Mouse (Mus musculus): Measurements from ENCODE around the gene Mrpl2. TPM values are rescaled to one million over a fixed set of nuclear protein-coding genes. Genes with fewer than 3 reads are reported as not detected.

Gene Mrpl2
- polyA plus RNA-seq, 1 experiment from 2014 or later = 117 TPM

- no peak for DNase-seq (ENCODE audit: low spot score)
- Histone ChIP-seq H3K4me1 (replicated peaks; ENCODE audit: control insufficient read depth, insufficient read depth, low read length) (peaks cover 15% of the 10 kb centered on the region), H3K36me3 (ENCODE audit: control insufficient read depth, insufficient read depth, low read length) (no peaks in the 10 kb centered on the region), H3K4me2 (ENCODE audit: low read depth, low read length, severe bottlenecking) (0 out of 2 replicates have a peak overlapping the region, but pooled peaks have one; percentile 15), H3K9ac (ENCODE audit: low read length) (peak overlapping the region; percentile 8; the same call in 1 of the 2 replicates), H3K27me3 (ENCODE audit: control insufficient read depth, insufficient read depth, low read length) (no peaks in the 10 kb centered on the region), H3K9me3 (ENCODE audit: control insufficient read depth, low read length) (no peaks in the 10 kb centered on the region), H3K27ac (ENCODE audit: low read depth, low read length) (0 out of 2 replicates have a peak overlapping the region, but pooled peaks have one; percentile 25), H3K4me3 (ENCODE audit: low read depth, low read length) (no peak overlapping the region)
- 62% methylated on average over 15 of the region's 15 CpGs for WGBS
- no peak for ATAC-seq (replicated peaks; ENCODE audit: low FRiP score)
Measured at GRCm38 (mm10) chr17:46609721-46610514, 36.1 kb upstream of the Mrpl2 start.

DNA sequence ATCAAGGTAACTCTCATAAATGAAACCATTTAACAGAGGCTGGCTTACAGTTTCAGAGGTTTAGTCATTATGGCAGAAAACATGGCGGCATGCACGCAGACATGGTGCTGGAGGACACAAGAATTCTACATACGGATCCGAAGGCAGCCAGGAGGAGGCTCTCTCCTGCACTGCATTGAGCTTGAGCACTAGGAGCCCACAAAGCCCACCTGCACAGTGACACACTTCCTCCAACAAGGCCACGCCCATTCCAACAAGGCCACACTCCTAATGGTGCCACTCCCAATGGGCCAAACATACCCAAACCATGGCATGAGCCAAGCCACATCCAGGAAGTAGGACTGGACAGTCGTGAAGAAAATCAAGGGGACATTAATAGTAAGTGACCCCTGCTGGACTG lies 34.7 kb upstream of the Mrpl2 start:
- Histone ChIP-seq H3K9me3 (ENCODE audit: control insufficient read depth, low read length) (no peaks in the 10 kb centered on the region), H3K27ac (ENCODE audit: low read depth, low read length) (no peak overlapping the region), H3K4me2 (ENCODE audit: low read depth, low read length, severe bottlenecking) (no peak overlapping the region), H3K36me3 (ENCODE audit: control insufficient read depth, insufficient read depth, low read length) (no peaks in the 10 kb centered on the region), H3K9ac (ENCODE audit: low read length) (no peak overlapping the region), H3K4me1 (replicated peaks; ENCODE audit: control insufficient read depth, insufficient read depth, low read length) (peaks cover 14% of the 10 kb centered on the region), H3K4me3 (ENCODE audit: low read depth, low read length) (no peak overlapping the region), H3K27me3 (ENCODE audit: control insufficient read depth, insufficient read depth, low read length) (no peaks in the 10 kb centered on the region)
- 93% methylated on average over 6 of the region's 6 CpGs for WGBS
- DNase-seq (ENCODE audit: low spot score) (no peak), ATAC-seq (replicated peaks; ENCODE audit: low FRiP score) (no peak)

DNA sequence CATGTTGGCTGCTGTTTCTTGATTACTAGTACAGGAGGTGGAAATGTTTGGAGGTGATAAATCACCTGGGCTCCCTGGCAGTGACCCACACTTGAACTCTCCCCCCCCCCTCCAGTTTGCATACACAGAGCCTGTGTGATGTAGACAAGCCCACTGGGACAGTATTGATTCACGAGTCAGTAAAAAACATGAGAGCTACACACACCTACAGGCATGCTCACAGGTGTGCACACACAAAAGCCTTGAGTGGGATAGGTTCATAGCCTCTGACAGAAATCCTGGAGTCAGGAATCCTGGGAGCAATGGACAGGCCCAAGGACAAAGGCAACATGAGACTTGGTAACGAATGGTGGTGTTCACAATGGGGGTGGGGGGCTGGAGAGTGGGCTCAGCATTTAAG lies 33.8 kb upstream of the Mrpl2 start:
- Histone ChIP-seq H3K4me3 (ENCODE audit: low read depth, low read length) (no peak overlapping the region), H3K27me3 (ENCODE audit: control insufficient read depth, insufficient read depth, low read length) (no peaks in the 10 kb centered on the region), H3K4me2 (ENCODE audit: low read depth, low read length, severe bottlenecking) (no peak overlapping the region), H3K27ac (ENCODE audit: low read depth, low read length) (no peak overlapping the region), H3K4me1 (replicated peaks; ENCODE audit: control insufficient read depth, insufficient read depth, low read length) (peaks cover 18% of the 10 kb centered on the region), H3K36me3 (ENCODE audit: control insufficient read depth, insufficient read depth, low read length) (no peaks in the 10 kb centered on the region), H3K9me3 (ENCODE audit: control insufficient read depth, low read length) (no peaks in the 10 kb centered on the region), H3K9ac (ENCODE audit: low read length) (no peak overlapping the region)
- WGBS = 71% methylated on average over 2 of the region's 2 CpGs
- ATAC-seq (replicated peaks; ENCODE audit: low FRiP score) (no peak), DNase-seq (ENCODE audit: low spot score) (no peak)

DNA sequence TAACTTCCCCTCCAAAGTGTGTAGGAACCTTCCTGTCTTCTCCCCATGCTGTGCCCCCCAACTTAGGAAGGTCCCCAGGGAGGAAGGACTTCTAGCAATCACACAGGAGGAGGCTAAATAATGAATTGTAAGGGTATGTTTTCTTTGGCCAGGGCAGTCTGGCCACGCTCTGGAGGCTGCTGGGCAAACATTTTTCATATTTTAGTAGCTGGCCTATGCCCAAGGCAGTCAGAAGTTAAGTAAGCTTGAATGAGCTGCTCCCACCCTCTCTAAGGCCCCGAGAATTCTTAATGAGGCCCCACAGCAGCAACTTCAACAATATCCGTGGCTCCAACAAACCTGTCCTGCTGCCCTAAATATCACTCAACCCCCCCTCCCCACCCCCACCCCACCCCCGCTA lies 33.2 kb upstream of the Mrpl2 start:
- no peaks in the 10 kb centered on the region for H3K27me3 ChIP-seq (ENCODE audit: control insufficient read depth, insufficient read depth, low read length)
- no peak overlapping the region for H3K4me2 ChIP-seq (ENCODE audit: low read depth, low read length, severe bottlenecking)
- no peak overlapping the region for H3K27ac ChIP-seq (ENCODE audit: low read depth, low read length)
- H3K36me3 ChIP-seq (ENCODE audit: control insufficient read depth, insufficient read depth, low read length) = no peaks in the 10 kb centered on the region
- 41% methylated on average over 4 of the region's 4 CpGs for WGBS
- no peak for DNase-seq (ENCODE audit: low spot score)
- H3K4me1 ChIP-seq (replicated peaks; ENCODE audit: control insufficient read depth, insufficient read depth, low read length) = peaks cover 23% of the 10 kb centered on the region
- no peak for ATAC-seq (replicated peaks; ENCODE audit: low FRiP score)
- no peak overlapping the region for H3K9ac ChIP-seq (ENCODE audit: low read length)
- no peaks in the 10 kb centered on the region for H3K9me3 ChIP-seq (ENCODE audit: control insufficient read depth, low read length)
- H3K4me3 ChIP-seq (ENCODE audit: low read depth, low read length) = no peak overlapping the region

- H3K4me2 ChIP-seq (ENCODE audit: low read depth, low read length, severe bottlenecking) = no peak overlapping the region
- DNase-seq (ENCODE audit: low spot score) (no peak), ATAC-seq (replicated peaks; ENCODE audit: low FRiP score) (no peak)
- peak overlapping the region; percentile 12; the same call in 1 of the 2 replicates for H3K27ac ChIP-seq (ENCODE audit: low read depth, low read length)
- WGBS = 50% methylated on average over 3 of the region's 3 CpGs
- no peaks in the 10 kb centered on the region for H3K36me3 ChIP-seq (ENCODE audit: control insufficient read depth, insufficient read depth, low read length)
- H3K4me3 ChIP-seq (ENCODE audit: low read depth, low read length) = no peak overlapping the region
- no peak overlapping the region for H3K9ac ChIP-seq (ENCODE audit: low read length)
- H3K27me3 ChIP-seq (ENCODE audit: control insufficient read depth, insufficient read depth, low read length) = no peaks in the 10 kb centered on the region
- H3K4me1 ChIP-seq (replicated peaks; ENCODE audit: control insufficient read depth, insufficient read depth, low read length) = peaks cover 27% of the 10 kb centered on the region
- H3K9me3 ChIP-seq (ENCODE audit: control insufficient read depth, low read length) = no peaks in the 10 kb centered on the region
Measured at GRCm38 (mm10) chr17:46613229-46613628, 32.8 kb upstream of the Mrpl2 start.

GRCm38 (mm10) chr17:46617799-46618198 lies 28.2 kb upstream of the Mrpl2 start:
- Histone ChIP-seq H3K27ac (ENCODE audit: low read depth, low read length) (peak overlapping the region; percentile 87), H3K36me3 (ENCODE audit: control insufficient read depth, insufficient read depth, low read length) (no peaks in the 10 kb centered on the region), H3K27me3 (ENCODE audit: control insufficient read depth, insufficient read depth, low read length) (no peaks in the 10 kb centered on the region), H3K4me2 (ENCODE audit: low read depth, low read length, severe bottlenecking) (peak overlapping the region; percentile 37), H3K9ac (ENCODE audit: low read length) (peak overlapping the region; percentile 58; the same call in 1 of the 2 replicates), H3K9me3 (ENCODE audit: control insufficient read depth, low read length) (no peaks in the 10 kb centered on the region), H3K4me1 (replicated peaks; ENCODE audit: control insufficient read depth, insufficient read depth, low read length) (peaks cover 50% of the 10 kb centered on the region), H3K4me3 (ENCODE audit: low read depth, low read length) (no peak overlapping the region)
- ATAC-seq (replicated peaks; ENCODE audit: low FRiP score) (no peak), DNase-seq (ENCODE audit: low spot score) (no peak)
- 61% methylated on average over 12 of the region's 12 CpGs for WGBS

DNA sequence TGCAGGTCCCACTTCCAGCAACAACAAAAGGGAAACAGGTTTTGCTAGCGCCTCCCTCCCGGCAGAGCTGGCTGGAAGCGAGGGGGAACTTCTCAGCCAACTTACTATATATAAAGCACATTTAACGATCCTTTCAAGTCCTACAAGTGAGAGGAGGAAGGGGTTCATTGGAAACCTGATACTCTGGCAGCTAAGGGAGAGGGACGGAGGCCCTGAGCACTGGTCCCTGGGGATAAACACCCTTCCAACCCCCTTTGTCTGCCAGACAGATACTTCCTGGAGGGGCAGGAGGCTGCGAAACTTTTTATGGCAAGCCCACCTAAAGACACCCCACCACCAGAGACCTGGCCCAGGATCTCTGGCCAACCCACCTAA lies 27.6 kb upstream of the Mrpl2 start:
- Histone ChIP-seq H3K27ac (ENCODE audit: low read depth, low read length) (peak overlapping the region; percentile 87), H3K4me1 (replicated peaks; ENCODE audit: control insufficient read depth, insufficient read depth, low read length) (peaks cover 45% of the 10 kb centered on the region), H3K9ac (ENCODE audit: low read length) (peak overlapping the region; percentile 58), H3K4me3 (ENCODE audit: low read depth, low read length) (no peak overlapping the region), H3K36me3 (ENCODE audit: control insufficient read depth, insufficient read depth, low read length) (no peaks in the 10 kb centered on the region), H3K9me3 (ENCODE audit: control insufficient read depth, low read length) (no peaks in the 10 kb centered on the region), H3K4me2 (ENCODE audit: low read depth, low read length, severe bottlenecking) (peak overlapping the region; percentile 37), H3K27me3 (ENCODE audit: control insufficient read depth, insufficient read depth, low read length) (no peaks in the 10 kb centered on the region)
- WGBS = under 1% methylated on average over 6 of the region's 6 CpGs
- ATAC-seq (replicated peaks; ENCODE audit: low FRiP score) = peak; percentile 31
- peak; percentile 64 for DNase-seq (ENCODE audit: low spot score)

GRCm38 (mm10) chr17:46618769-46619682 lies 27.0 kb upstream of the Mrpl2 start:
- Histone ChIP-seq H3K9me3 (ENCODE audit: control insufficient read depth, low read length) (no peaks in the 10 kb centered on the region), H3K36me3 (ENCODE audit: control insufficient read depth, insufficient read depth, low read length) (no peaks in the 10 kb centered on the region), H3K27me3 (ENCODE audit: control insufficient read depth, insufficient read depth, low read length) (no peaks in the 10 kb centered on the region), H3K4me1 (replicated peaks; ENCODE audit: control insufficient read depth, insufficient read depth, low read length) (peaks cover 39% of the 10 kb centered on the region), H3K4me2 (ENCODE audit: low read depth, low read length, severe bottlenecking) (peak overlapping the region; percentile 37), H3K9ac (ENCODE audit: low read length) (peak overlapping the region; percentile 58), H3K4me3 (ENCODE audit: low read depth, low read length) (0 out of 2 replicates have a peak overlapping the region, but pooled peaks have one; percentile 2), H3K27ac (ENCODE audit: low read depth, low read length) (peak overlapping the region; percentile 87)
- WGBS = under 1% methylated on average over 27 of the region's 27 CpGs
- ATAC-seq (replicated peaks; ENCODE audit: low FRiP score) (peak; percentile 48; the same call in 1 of the 2 replicates), DNase-seq (ENCODE audit: low spot score) (peak; percentile 69)
